ENCODE assay signal across 8 mouse cellular contexts in the genomic region with DNA sequence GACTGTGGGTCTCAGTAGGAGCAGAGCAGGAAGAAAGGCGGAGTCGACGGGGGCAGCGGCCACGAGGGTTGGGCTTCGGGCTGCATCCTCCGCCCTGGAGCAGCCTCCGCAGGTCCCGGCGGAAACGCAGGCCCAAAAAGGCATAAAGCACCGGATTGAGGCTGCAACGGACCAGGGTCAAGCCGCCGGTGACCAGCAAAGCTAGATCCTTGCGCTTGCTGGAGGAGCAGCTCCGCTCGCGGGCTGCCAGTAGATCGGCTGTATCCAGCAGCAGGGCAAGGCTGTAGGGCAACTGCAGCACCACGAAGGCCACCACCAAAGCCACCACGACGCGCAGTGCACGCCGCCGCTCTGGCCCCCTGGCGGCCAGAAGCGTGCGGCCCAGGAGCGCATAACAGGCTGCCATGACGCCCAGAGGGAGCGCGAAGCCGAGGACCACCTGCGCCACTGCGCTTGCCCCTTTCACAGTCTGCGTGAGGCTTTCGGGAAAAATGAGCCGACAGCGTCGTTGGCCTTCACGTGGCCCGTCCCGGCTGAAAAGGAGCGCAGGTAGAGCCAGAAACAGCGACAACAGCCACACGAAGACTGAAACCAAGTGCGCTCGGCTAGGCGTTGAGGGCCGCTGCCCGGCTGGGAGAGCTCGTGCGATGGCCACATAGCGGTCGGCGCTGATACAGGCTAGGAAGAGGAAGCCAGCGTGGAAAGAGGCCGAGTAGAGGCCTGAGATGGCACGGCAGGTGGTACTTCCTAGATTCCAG. TPM values are rescaled to one million over a fixed set of nuclear protein-coding genes. Genes with fewer than 3 reads are reported as not detected.
A peak's percentile ranks its signal among the peaks of the same experiment; 100 is the strongest.
DNase-seq lines count a peak whose midpoint lies in the region; ATAC-seq lines count a peak whose summit lies in the region.

No protein-coding gene starts in this region.

- peaks cover 79% of the 10 kb centered on the region for H3K4me1 ChIP-seq in forebrain, embryonic 15.5 days

- H3K9ac ChIP-seq in forebrain, embryonic 15.5 days (replicated peaks) = peak overlapping the region; percentile 42

- peak overlapping the region; percentile 42; the same call in 1 of the 2 replicates for H3K27ac ChIP-seq in forebrain, embryonic 15.5 days (replicated peaks)

- under 1% methylated on average over 61 of the region's 61 CpGs for WGBS in forebrain, embryonic 15.5 days

- peak overlapping the region; percentile 39 for H3K4me3 ChIP-seq in forebrain, embryonic 15.5 days

- peak; percentile 51 for ATAC-seq in forebrain, embryonic 15.5 days (replicated peaks)
- peak; percentile 50 to 54 for ATAC-seq in hematopoietic stem cell, adult 5-6 weeks (replicated peaks in 1 of 2; ENCODE audit: insufficient read depth in 1 of 2, low FRiP score in 2 of 2, low TSS enrichment in 1 of 2, low read depth in 1 of 2, poor library complexity in 2 of 2, severe bottlenecking in 2 of 2)

- peak; percentile 91 for DNase-seq in MN1 (ENCODE audit: low spot score)
- peak; percentile 62 to 83 for DNase-seq in cerebellum, adult 18-20 months
- peak; percentile 65 to 79 for DNase-seq in layer of hippocampus, postnatal 10 days (ENCODE audit: low spot score in 2 of 2)
- DNase-seq in lung, postnatal 36 days = peak; percentile 81
- peak; percentile 94 for DNase-seq in retina, postnatal 1 day
- peak; percentile 72 to 82 for DNase-seq in urinary bladder, postnatal 36 days (ENCODE audit: low spot score in 2 of 2)

- no peaks in the 10 kb centered on the region for H3K9me3 ChIP-seq in forebrain, embryonic 15.5 days

- H3K27me3 ChIP-seq in forebrain, embryonic 15.5 days = peaks cover 50% of the 10 kb centered on the region

- peak overlapping the region; percentile 77 for H3K4me2 ChIP-seq in forebrain, embryonic 15.5 days (replicated peaks)

- H3K36me3 ChIP-seq in forebrain, embryonic 15.5 days = no peaks in the 10 kb centered on the region

RNA-seq across cellular contexts. Expression of a gene that starts 1.4 kb away (rescaled TPM):
- 0.14 and 0.19 TPM in 2 replicates for polyA plus RNA-seq in forebrain, embryonic 15.5 days (2015; fragmentation: Nextera tagmentation; extraction: Ambion mirVana)
- total RNA-seq in hematopoietic stem cell, adult 5-6 weeks (2017) = not detected in 2 replicates
- not detected for total RNA-seq in layer of hippocampus, postnatal 10 days (2021)

RNA-seq across cellular contexts. Expression of a gene that starts 2.7 kb away (rescaled TPM):
- 5.8 and 6.5 TPM in 2 replicates for polyA plus RNA-seq in forebrain, embryonic 15.5 days (2015; fragmentation: Nextera tagmentation; extraction: Ambion mirVana)
- total RNA-seq in hematopoietic stem cell, adult 5-6 weeks (2017) = 0.50 TPM in 1 of 2 replicates, not detected in the other
- 10 to 100 TPM; 13.2 to 13.4 TPM for total RNA-seq in layer of hippocampus, postnatal 10 days (2021)

RNA-seq across cellular contexts. Expression of a gene that starts 3.5 kb away (rescaled TPM):
- 0.77 and 0.98 TPM in 2 replicates for polyA plus RNA-seq in forebrain, embryonic 15.5 days (2015; fragmentation: Nextera tagmentation; extraction: Ambion mirVana)
- total RNA-seq in hematopoietic stem cell, adult 5-6 weeks (2017) = 0.31 TPM in 1 of 2 replicates, not detected in the other
- 10 to 100 TPM; 59.0 to 61.4 TPM for total RNA-seq in layer of hippocampus, postnatal 10 days (2021)

RNA-seq across cellular contexts. Expression of a gene that starts 18.1 kb away (rescaled TPM):
- 31.2 and 32.8 TPM in 2 replicates for polyA plus RNA-seq in forebrain, embryonic 15.5 days (2015; fragmentation: Nextera tagmentation; extraction: Ambion mirVana)
- not detected in 2 replicates for total RNA-seq in hematopoietic stem cell, adult 5-6 weeks (2017)
- 10 to 100 TPM; 31.7 to 41.4 TPM for total RNA-seq in layer of hippocampus, postnatal 10 days (2021)

RNA-seq across cellular contexts. Expression of a gene that starts 52.5 kb away (rescaled TPM):
- 19.6 and 21.4 TPM in 2 replicates for polyA plus RNA-seq in forebrain, embryonic 15.5 days (2015; fragmentation: Nextera tagmentation; extraction: Ambion mirVana)
- 38.1 and 45.0 TPM in 2 replicates for total RNA-seq in hematopoietic stem cell, adult 5-6 weeks (2017)
- 10 to 100 TPM; 27.9 to 30.9 TPM for total RNA-seq in layer of hippocampus, postnatal 10 days (2021)

Comparison
In these comparisons a context has a peak if more than half of its experiments do, and no peak if none do; other contexts are left out.
1. Peak in every context shown above with its lines: DNase-seq, ATAC-seq, H3K4me3 ChIP-seq and H3K27ac ChIP-seq.
2. RNA of a gene that starts 3.5 kb away (total RNA-seq): 59.0 to 61.4 TPM in layer of hippocampus, postnatal 10 days; 0.31 TPM in hematopoietic stem cell, adult 5-6 weeks; every median in the first group is over 10 times any median in the second.